Mouse (Mus musculus) megakaryocyte, embryonic 14.5 days (primary cell): ENCODE data around the gene Cacna1e.

Experiments used
- FLI1 ChIP-seq: IDR thresholded peaks from 2 replicates; pipeline ENCODE4 v1.6.1; 2012; ENCODE audit warnings: low read length, inconsistent platforms, mixed read lengths
- GATA1 ChIP-seq: IDR thresholded peaks from 3 replicates; pipeline ENCODE4 v1.6.1; 2012; ENCODE audit warnings: mixed read lengths, low read length, inconsistent platforms, borderline replicate concordance

- no peak for TF ChIP-seq FLI1
- TF ChIP-seq GATA1, result no peak
Observed at GRCm38 (mm10) chr1:154515350-154515749, 369.0 kb downstream of the Cacna1e start.
